Mouse (Mus musculus) liver, embryonic 14 days (tissue): ENCODE measurements around the gene Rnf43. TPM values are rescaled to one million over a fixed set of nuclear protein-coding genes. Genes with fewer than 3 reads are reported as not detected.

Experiments
- polyA plus RNA-seq: library from polyadenylated mRNA; depleted of rRNA; stranded (reverse); fragments of >200 nt; gene quantifications from 2 replicates; pipeline ENCODE4 v1.2.3, GENCODE M21; 2012; rRNA removed

Rnf43 gene
- 3.4 and 4.6 TPM in 2 replicates for polyA plus RNA-seq

GRCm38 (mm10) chr11:87662407-87662806 is at the start of gene Rnf43:
Gene Rnf43 (plus strand): TSS chr11:87662722.

GRCm38 (mm10) chr11:87616790-87617474 is 45.6 kb upstream of the Rnf43 start, which contains the start of gene Hsf5:
Gene Hsf5 (plus strand): TSS chr11:87617164.

GRCm38 (mm10) chr11:87737175-87737740 is 74.7 kb downstream of the Rnf43 start, which contains the start of gene Supt4a:
Gene Supt4a (plus strand): TSS chr11:87737552.

GRCm38 (mm10) chr11:87760301-87761081 is 98.0 kb downstream of the Rnf43 start, which contains the start of gene Tspoap1:
Gene Tspoap1 (plus strand): TSS chr11:87760541.

Other genes starting within 250 kb of the Rnf43 start
- gene Gm11492, start 96.1 kb upstream of the Rnf43 start, polyA plus RNA-seq: not detected in 2 replicates
- 7.6 and 8.3 TPM in 2 replicates for gene Sept4, start 93.8 kb upstream of the Rnf43 start, polyA plus RNA-seq
- gene Mtmr4, start 70.6 kb upstream of the Rnf43 start, polyA plus RNA-seq: 6.2 and 6.8 TPM in 2 replicates
- 0.02 TPM in 2 replicates for gene Hsf5, start 45.6 kb upstream of the Rnf43 start, polyA plus RNA-seq
- 113 and 125 TPM in 2 replicates for gene Supt4a, start 74.8 kb downstream of the Rnf43 start, polyA plus RNA-seq
- gene Tspoap1, start 97.8 kb downstream of the Rnf43 start, polyA plus RNA-seq: 5.5 TPM in 2 replicates
- gene Mpo, start 130.9 kb downstream of the Rnf43 start, polyA plus RNA-seq: 132 and 166 TPM in 2 replicates
- gene Lpo, start 165.6 kb downstream of the Rnf43 start, polyA plus RNA-seq: not detected in 2 replicates
- gene Mks1, start 190.5 kb downstream of the Rnf43 start, polyA plus RNA-seq: 2.0 and 2.1 TPM in 2 replicates
- 3.3 and 4.3 TPM in 2 replicates for gene Epx, start 212.8 kb downstream of the Rnf43 start, polyA plus RNA-seq
- not detected in 2 replicates for gene Olfr462, start 229.5 kb downstream of the Rnf43 start, polyA plus RNA-seq
- not detected in 2 replicates for gene Olfr463, start 234.7 kb downstream of the Rnf43 start, polyA plus RNA-seq